Mouse (Mus musculus): ENCODE data around the gene Slc39a1.

DNA sequence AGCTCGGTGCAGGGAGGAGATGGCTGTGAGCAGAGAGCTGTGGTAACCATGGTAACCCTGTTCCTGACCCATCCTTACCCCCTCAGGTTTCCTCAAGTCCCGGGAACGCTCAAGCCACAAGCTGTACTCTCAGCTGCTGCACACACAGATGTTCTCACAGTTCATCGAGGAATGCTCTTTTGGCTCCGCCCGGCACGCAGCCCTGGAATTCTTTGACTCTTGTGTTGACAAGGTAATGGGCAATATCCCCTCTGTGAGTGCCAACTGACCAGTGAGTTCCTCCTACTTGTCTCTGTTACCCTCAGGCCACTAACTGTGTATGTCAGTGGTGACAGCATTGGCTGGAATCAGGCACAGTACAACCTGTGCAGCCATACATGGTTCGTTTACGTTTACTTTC lies 24.2 kb downstream of the Slc39a1 start:
- TF ChIP-seq CTCF (conservative IDR thresholded peaks at IDR 0.05; ENCODE audit: low read length): no peak
- TF ChIP-seq NANOG (IDR thresholded peaks at IDR 0.05; ENCODE audit: borderline replicate concordance, low read length): no peak

All from E14TG2a.4 (cell line).